Mouse (Mus musculus) monocyte, adult 2 months (primary cell): ENCODE results near the gene Olfr854.

Source experiments
- DNase-seq, 2 experiments: peaks; one replicate each; pipeline ENCODE4 v3.0.0; 2022; ENCODE audit warnings: low spot score in 2 of 2, low read depth in 1 of 2

Olfr854 gene

DNA sequence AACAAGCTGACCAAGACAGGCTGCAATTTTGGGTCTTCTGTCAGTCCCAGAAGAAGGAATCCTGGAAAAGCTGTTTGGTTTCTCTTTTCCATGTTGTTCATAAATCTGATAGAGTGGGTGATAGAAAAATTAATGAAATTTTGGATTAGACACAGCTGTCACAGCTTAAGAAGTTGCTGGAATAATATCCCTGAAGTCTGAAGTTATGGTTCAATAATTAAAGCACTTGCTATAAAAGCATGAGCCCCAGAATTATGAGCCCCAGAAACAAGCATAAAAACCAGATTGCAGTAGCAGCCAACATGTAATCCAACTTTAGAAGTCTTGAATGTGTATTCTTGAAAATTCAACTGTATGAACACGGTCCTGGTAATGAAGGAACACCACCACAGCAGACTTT is at the start of gene Olfr854:
Olfr854 (minus strand) TSS at position 101 of the 400 bp plus-strand sequence.
- no peak for DNase-seq

DNA sequence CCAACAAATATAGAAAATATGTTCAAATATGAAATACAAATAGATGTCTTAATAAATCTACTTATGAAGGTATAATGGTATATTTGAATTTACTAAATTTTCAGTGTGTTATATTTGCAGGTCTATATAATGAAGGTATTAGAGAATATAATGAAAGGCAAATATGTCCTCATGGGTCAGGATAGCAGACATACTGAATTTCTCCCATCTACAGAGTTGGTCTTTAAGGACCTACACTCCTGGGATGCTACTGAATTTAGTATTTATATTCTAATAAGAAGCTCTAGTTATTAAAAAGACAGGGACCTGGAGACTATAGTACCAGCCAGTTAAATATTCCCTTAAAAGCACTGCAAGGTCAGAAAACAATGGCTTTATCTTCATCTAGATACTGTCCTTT is 15.1 kb upstream of the Olfr854 start, which contains the start of gene Olfr855:
Olfr855 (plus strand) TSS at position 301 of the 400 bp plus-strand sequence.
- DNase-seq, result no peak

DNA sequence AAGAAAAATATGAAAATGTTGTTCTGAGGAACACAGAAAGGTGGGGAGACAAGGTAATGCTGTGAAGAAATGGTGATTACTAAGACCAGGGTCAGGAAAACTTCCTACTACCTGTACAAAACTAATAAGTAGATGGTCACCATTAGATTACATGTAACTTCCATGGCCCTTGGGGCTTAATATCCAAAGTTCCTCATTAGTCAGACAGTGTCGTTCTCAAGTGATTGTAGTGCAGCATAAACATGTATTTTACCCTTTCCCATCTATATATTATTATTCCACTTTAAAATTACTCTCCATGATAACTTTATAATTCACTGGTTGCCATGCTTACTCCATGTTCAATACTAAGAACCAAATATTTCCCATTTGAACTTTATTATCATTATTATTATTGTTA is 26.2 kb downstream of the Olfr854 start, which contains the start of gene Olfr853:
Olfr853 (minus strand) TSS at position 101 of the 400 bp plus-strand sequence.
- DNase-seq, result no peak
